Mouse (Mus musculus): ENCODE data around the gene Ptprt.

GRCm38 (mm10) chr2:162660941-162661386 is at the start of gene Ptprt:
- TF ChIP-seq CTCF (IDR thresholded peaks at IDR 0.05; ENCODE audit: low read depth) = no peak
- TF ChIP-seq EP300 (IDR thresholded peaks at IDR 0.05; ENCODE audit: low read depth) = no peak
